Mouse (Mus musculus): ENCODE measurements around the gene Atp13a2. TPM values are rescaled to one million over a fixed set of nuclear protein-coding genes. Genes with fewer than 3 reads are reported as not detected.

Gene Atp13a2
- total RNA-seq, 2 experiments from 2014 or later, result 218 TPM

Other genes starting within 250 kb of the Atp13a2 start
- under 1 TPM; 0.55 to 0.77 TPM for gene Padi6, start 244.2 kb upstream of the Atp13a2 start, total RNA-seq (2021)
- not detected for gene Padi4, start 212.6 kb upstream of the Atp13a2 start, total RNA-seq (2021)
- under 1 TPM in 1 of 2 experiments, not detected in 1; 0.11 TPM for gene Padi3, start 176.2 kb upstream of the Atp13a2 start, total RNA-seq (2021)
- gene Padi1, start 141.1 kb upstream of the Atp13a2 start, total RNA-seq (2021), result not detected
- gene Padi2, start 80.5 kb upstream of the Atp13a2 start, total RNA-seq (2021), result 1 to 10 TPM; 5.7 to 8.1 TPM
- 100 to 1,000 TPM; 196 to 202 TPM for gene Sdhb, start 25.7 kb upstream of the Atp13a2 start, total RNA-seq (2021)
- 10 to 100 TPM in 1 of 2 experiments, 1 to 10 TPM in 1; 9.5 to 10.5 TPM for gene Mfap2, start 23.5 kb downstream of the Atp13a2 start, total RNA-seq (2021)
- 10 to 100 TPM; 51.0 to 52.7 TPM for gene Crocc, start 73.7 kb downstream of the Atp13a2 start, total RNA-seq (2021)
- gene Necap2, start 91.5 kb downstream of the Atp13a2 start, total RNA-seq (2021), result 10 to 100 TPM; 45.4 to 50.2 TPM
- under 1 TPM; 0.20 to 0.38 TPM for gene Spata21, start 101.5 kb downstream of the Atp13a2 start, total RNA-seq (2021)
- 10 to 100 TPM; 43.8 to 48.6 TPM for gene Szrd1, start 152.9 kb downstream of the Atp13a2 start, total RNA-seq (2021)
- gene Fbxo42, start 161.0 kb downstream of the Atp13a2 start, total RNA-seq (2021), result 10 to 100 TPM; 31.6 to 38.8 TPM
- 1 to 10 TPM; 2.6 to 3.7 TPM for gene Rsg1, start 227.1 kb downstream of the Atp13a2 start, total RNA-seq (2021)

All from left cerebral cortex, postnatal 14 days (tissue).